8 mouse cellular contexts compared by ENCODE assay signal in the genomic region with DNA sequence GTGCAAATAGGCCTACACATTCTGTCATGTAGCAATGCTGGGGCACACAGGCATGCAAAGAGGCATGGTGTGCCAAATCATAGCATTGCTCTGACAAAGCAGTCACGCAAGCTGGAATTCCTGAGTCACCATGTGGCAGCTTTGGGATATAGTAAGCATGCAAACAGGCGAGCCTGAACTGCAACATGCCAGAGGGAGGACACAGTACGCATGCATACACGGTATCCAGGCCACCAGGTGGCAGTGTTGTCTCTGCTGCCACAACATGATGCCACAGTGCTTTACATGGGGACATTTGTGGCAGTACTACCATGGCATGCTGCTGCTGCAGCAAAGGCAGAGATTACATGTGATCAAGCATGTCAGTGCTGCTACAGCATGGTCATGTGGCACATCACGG. TPM values are rescaled to one million over a fixed set of nuclear protein-coding genes. Genes with fewer than 3 reads are reported as not detected.
DNase-seq lines count a peak whose midpoint lies in the region; ATAC-seq and TF ChIP-seq lines count a peak whose summit lies in the region.

No protein-coding gene starts in this region.

- no peak overlapping the region for H3K27ac ChIP-seq in forebrain, embryonic 11.5 days (ENCODE audit: low read depth, low read length)
- H3K27ac ChIP-seq in heart, postnatal 0 days (ENCODE audit: low read depth), result no peak overlapping the region
- no peak overlapping the region for H3K27ac ChIP-seq in liver, embryonic 16.5 days (ENCODE audit: low read length)
- no peak overlapping the region for H3K27ac ChIP-seq in neural tube, embryonic 13.5 days (replicated peaks)
- H3K27ac ChIP-seq in testis, adult 2 months (ENCODE audit: control insufficient read depth, insufficient read depth, low read depth, low read length), result no peak overlapping the region

- H3K36me3 ChIP-seq in forebrain, embryonic 11.5 days (ENCODE audit: control insufficient read depth, insufficient read depth, low read length), result no peaks in the 10 kb centered on the region
- no peaks in the 10 kb centered on the region for H3K36me3 ChIP-seq in heart, postnatal 0 days (replicated peaks; ENCODE audit: control insufficient read depth, insufficient read depth, low read length)
- no peaks in the 10 kb centered on the region for H3K36me3 ChIP-seq in liver, embryonic 16.5 days (ENCODE audit: control insufficient read depth, insufficient read depth)
- no peaks in the 10 kb centered on the region for H3K36me3 ChIP-seq in neural tube, embryonic 13.5 days
- H3K36me3 ChIP-seq in testis, adult 2 months (ENCODE audit: control insufficient read depth, insufficient read depth, low read length), result no peaks in the 10 kb centered on the region

- no peak overlapping the region for H3K9ac ChIP-seq in forebrain, embryonic 11.5 days (ENCODE audit: low read length)
- no peak overlapping the region for H3K9ac ChIP-seq in heart, postnatal 0 days (replicated peaks; ENCODE audit: low read depth, low read length)
- no peak overlapping the region for H3K9ac ChIP-seq in liver, embryonic 16.5 days (ENCODE audit: low read depth, low read length)
- no peak overlapping the region for H3K9ac ChIP-seq in neural tube, embryonic 13.5 days

- H3K4me3 ChIP-seq in forebrain, embryonic 11.5 days (ENCODE audit: low read depth, low read length), result no peak overlapping the region
- no peak overlapping the region for H3K4me3 ChIP-seq in heart, postnatal 0 days (ENCODE audit: low read depth, low read length)
- no peak overlapping the region for H3K4me3 ChIP-seq in liver, embryonic 16.5 days (ENCODE audit: low read depth, low read length)
- H3K4me3 ChIP-seq in neural tube, embryonic 13.5 days, result no peak overlapping the region
- H3K4me3 ChIP-seq in testis, adult 2 months (ENCODE audit: control insufficient read depth, low read depth, low read length), result no peak overlapping the region

- TF ChIP-seq POLR2A in testis, adult 2 months (IDR thresholded peaks at IDR 0.05; ENCODE audit: control insufficient read depth, low read depth, low read length), result no peak

- no peak overlapping the region for H3K4me2 ChIP-seq in forebrain, embryonic 11.5 days (ENCODE audit: low read depth, low read length, severe bottlenecking)
- no peak overlapping the region for H3K4me2 ChIP-seq in heart, postnatal 0 days (ENCODE audit: low read depth, low read length)
- no peak overlapping the region for H3K4me2 ChIP-seq in liver, embryonic 16.5 days (ENCODE audit: low read depth, low read length)
- no peak overlapping the region for H3K4me2 ChIP-seq in neural tube, embryonic 13.5 days

- H3K27me3 ChIP-seq in forebrain, embryonic 11.5 days (ENCODE audit: control insufficient read depth, insufficient read depth, low read length), result no peaks in the 10 kb centered on the region
- H3K27me3 ChIP-seq in heart, postnatal 0 days (ENCODE audit: control insufficient read depth, insufficient read depth, low read length), result no peaks in the 10 kb centered on the region
- no peaks in the 10 kb centered on the region for H3K27me3 ChIP-seq in liver, embryonic 16.5 days (ENCODE audit: control insufficient read depth, insufficient read depth, low read depth, low read length)
- no peaks in the 10 kb centered on the region for H3K27me3 ChIP-seq in neural tube, embryonic 13.5 days
- H3K27me3 ChIP-seq in testis, adult 2 months (ENCODE audit: control insufficient read depth, insufficient read depth, low read length), result no peaks in the 10 kb centered on the region

- no peaks in the 10 kb centered on the region for H3K4me1 ChIP-seq in forebrain, embryonic 11.5 days (replicated peaks; ENCODE audit: control insufficient read depth, insufficient read depth, low read length)
- no peaks in the 10 kb centered on the region for H3K4me1 ChIP-seq in heart, postnatal 0 days (ENCODE audit: control insufficient read depth, insufficient read depth)
- H3K4me1 ChIP-seq in liver, embryonic 16.5 days (ENCODE audit: control insufficient read depth, low read depth, low read length), result no peaks in the 10 kb centered on the region
- no peaks in the 10 kb centered on the region for H3K4me1 ChIP-seq in neural tube, embryonic 13.5 days (replicated peaks)
- H3K4me1 ChIP-seq in testis, adult 2 months (ENCODE audit: control insufficient read depth, insufficient read depth, low read length), result no peaks in the 10 kb centered on the region

- peak; percentile 85 for DNase-seq in brain, adult 2 months (ENCODE audit: low read depth, low spot score)
- peak; percentile 88 for DNase-seq in forebrain, embryonic 11.5 days (ENCODE audit: low spot score)
- peak; percentile 68 for DNase-seq in heart, postnatal 0 days (ENCODE audit: low spot score)
- DNase-seq in kidney, postnatal 25 days, result peak; percentile 80 to 89

- TF ChIP-seq EP300 in heart, postnatal 0 days (IDR thresholded peaks at IDR 0.05; ENCODE audit: low read depth), result no peak

- 34% methylated on average over 5 of the region's 5 CpGs for WGBS in forebrain, embryonic 11.5 days
- WGBS in heart, postnatal 0 days, result 17% methylated on average over 5 of the region's 5 CpGs
- 23% methylated on average over 5 of the region's 5 CpGs for WGBS in liver, embryonic 16.5 days (ENCODE audit: insufficient replicate concordance)
- WGBS in neural tube, embryonic 13.5 days, result 41% methylated on average over 5 of the region's 5 CpGs

- TF ChIP-seq CTCF in heart, postnatal 0 days (IDR thresholded peaks at IDR 0.05; ENCODE audit: low read depth), result peak; percentile 96
- TF ChIP-seq CTCF in testis, adult 2 months (IDR thresholded peaks at IDR 0.05; ENCODE audit: control insufficient read depth, insufficient read depth, insufficient replicate concordance, low read depth, low read length), result peak; percentile 89; the same call in 1 of the 2 replicates

- ATAC-seq in CD4-positive, CD25-positive, alpha-beta regulatory T cell, adult 4 months, result peak; percentile 68
- ATAC-seq in forebrain, embryonic 11.5 days (replicated peaks; ENCODE audit: low FRiP score), result peak; percentile 72
- ATAC-seq in heart, postnatal 0 days (ENCODE audit: insufficient read depth, low read depth), result peak; percentile 63
- ATAC-seq in liver, embryonic 16.5 days (ENCODE audit: low read depth), result peak; percentile 57; the same call in 1 of the 2 replicates
- ATAC-seq in neural tube, embryonic 13.5 days (ENCODE audit: low read depth), result peak; percentile 48; the same call in 1 of the 2 replicates

- no peaks in the 10 kb centered on the region for H3K9me3 ChIP-seq in forebrain, embryonic 11.5 days (ENCODE audit: control insufficient read depth, low read length)
- H3K9me3 ChIP-seq in heart, postnatal 0 days (replicated peaks; ENCODE audit: control insufficient read depth, low read length), result no peaks in the 10 kb centered on the region
- H3K9me3 ChIP-seq in liver, embryonic 16.5 days (replicated peaks; ENCODE audit: control insufficient read depth, low read length), result no peaks in the 10 kb centered on the region
- no peaks in the 10 kb centered on the region for H3K9me3 ChIP-seq in neural tube, embryonic 13.5 days

RNA-seq across cellular contexts. Expression of a gene that starts 26.8 kb away (rescaled TPM):
- 10 to 100 TPM; 53.7 to 54.3 TPM for polyA plus RNA-seq in CD4-positive, CD25-positive, alpha-beta regulatory T cell, adult 4 months (2017; shearing (Covaris generic))
- polyA plus RNA-seq in forebrain, embryonic 11.5 days (2014; fragmentation: Nextera tagmentation; extraction: Ambion mirVana), result 40.6 and 46.1 TPM in 2 replicates
- total RNA-seq in heart, postnatal 0 days (2014; rRNA removed; ENCODE audit: low replicate concordance), result 26.0 and 28.4 TPM in 2 replicates
- polyA plus RNA-seq in heart, postnatal 0 days (2015; fragmentation: Nextera tagmentation; extraction: Ambion mirVana), result 13.8 and 18.7 TPM in 2 replicates
- 14.9 and 15.0 TPM in 2 replicates for polyA plus RNA-seq in liver, embryonic 16.5 days (2015; fragmentation: Nextera tagmentation; extraction: Ambion mirVana)
- polyA plus RNA-seq in neural tube, embryonic 13.5 days (2015; fragmentation: Nextera tagmentation; extraction: Ambion mirVana), result 32.7 and 41.9 TPM in 2 replicates
- 4.8 and 6.9 TPM in 2 replicates for polyA plus RNA-seq in testis, adult 2 months (2012; rRNA removed)
